Mouse (Mus musculus) bone marrow macrophage, adult 2 months (primary cell): ENCODE data around the gene Stard10.

ENCODE experiments used
- CTCF ChIP-seq: IDR thresholded peaks from 2 replicates; pipeline ENCODE4 v1.5.1; 2012; ENCODE audit warnings: low read depth, mild to moderate bottlenecking, low read length, moderate library complexity
- POLR2A ChIP-seq: IDR thresholded peaks from 2 replicates; pipeline ENCODE4 v1.6.1; 2012; ENCODE audit warnings: mild to moderate bottlenecking, low read depth, low read length, borderline replicate concordance

DNA sequence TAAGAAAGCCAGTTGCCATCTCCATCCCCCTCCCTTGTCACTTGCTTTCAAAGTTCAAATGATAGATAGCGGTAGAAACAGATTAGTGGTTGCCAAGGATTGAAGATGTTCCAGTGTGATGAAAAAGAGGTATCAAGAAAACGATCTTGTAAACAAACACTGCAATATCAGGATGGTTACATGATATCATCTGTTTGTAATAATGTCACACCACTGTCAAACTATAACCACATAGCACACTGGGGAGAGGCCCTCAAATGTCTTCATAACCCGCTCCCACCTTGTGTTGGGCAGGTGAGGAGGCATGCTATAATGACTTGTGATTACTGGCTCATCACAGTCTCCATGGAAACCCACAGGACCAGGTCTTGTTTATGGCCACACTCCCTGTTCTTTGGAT, 18.5 kb upstream of the Stard10 start:
- no peak for TF ChIP-seq POLR2A
- no peak for TF ChIP-seq CTCF
